Mouse (Mus musculus) liver, adult 2 months (tissue): ENCODE measurements around the gene Nxn. TPM values are rescaled to one million over a fixed set of nuclear protein-coding genes. Genes with fewer than 3 reads are reported as not detected.

Source experiments
- DNase-seq: peaks from one replicate; pipeline ENCODE4 v3.0.0-alpha.2; 2011; ENCODE audit warnings: low read depth, low spot score; ENCODE audit errors: extremely low read depth
- H3K27ac ChIP-seq: fragments of 200-500 bp; replicated peaks from 2 replicates; pipeline ENCODE4 v1.5.1; 2012; ENCODE audit warnings: low read depth, mild to moderate bottlenecking, control low read depth, inconsistent platforms, low read length; ENCODE audit not compliant: insufficient read depth
- H3K27me3 ChIP-seq: fragments of 200-500 bp; 2 replicates; pipeline ENCODE4 v1.6.1; 2012; ENCODE audit warnings: mild to moderate bottlenecking, moderate library complexity, low read length, inconsistent platforms; ENCODE audit not compliant: control insufficient read depth, insufficient read depth
- H3K36me3 ChIP-seq: fragments of 200-500 bp; 2 replicates; pipeline ENCODE4 v1.6.1; 2012; ENCODE audit warnings: low read length, inconsistent platforms; ENCODE audit not compliant: control insufficient read depth, insufficient read depth
- H3K4me1 ChIP-seq: fragments of 200-500 bp; 2 replicates; pipeline ENCODE4 v1.6.1; 2011; ENCODE audit warnings: low read length; ENCODE audit not compliant: control insufficient read depth, insufficient read depth
- H3K4me3 ChIP-seq: fragments of 200-500 bp; 2 replicates; pipeline ENCODE4 v1.5.1; 2011; ENCODE audit warnings: low read depth, mild to moderate bottlenecking, control low read depth, low read length, moderate library complexity; ENCODE audit not compliant: insufficient read depth
- H3K79me2 ChIP-seq: fragments of 200-500 bp; 2 replicates; pipeline ENCODE4 v1.6.1; 2012; ENCODE audit warnings: inconsistent platforms, mild to moderate bottlenecking, low read length, moderate library complexity; ENCODE audit not compliant: control insufficient read depth, insufficient read depth
- H3K9ac ChIP-seq: fragments of 200-500 bp; 2 replicates; pipeline ENCODE4 v1.6.1; 2012; ENCODE audit warnings: low read depth, mild to moderate bottlenecking, control low read depth, inconsistent platforms, low read length
- CTCF ChIP-seq: fragments of 200-500 bp; IDR thresholded peaks from 2 replicates; pipeline ENCODE4 v1.5.1; 2011; ENCODE audit warnings: low read depth, low read length, control low read depth
- POLR2A ChIP-seq: fragments of 200-500 bp; IDR thresholded peaks from 2 replicates; pipeline ENCODE4 v1.6.1; 2011; ENCODE audit warnings: low read length, control low read depth; ENCODE audit not compliant: insufficient read depth; ENCODE audit errors: extremely low read depth
- WGBS: fragments of 180-500 bp; shearing (Covaris S2); methylation state at CpG from one replicate; pipeline ENCODE4 v1.1.7; 2018; 5-methylcytosine and 5-hydroxymethylcytosine counted together
- polyA plus RNA-seq: library from polyadenylated mRNA; depleted of rRNA; stranded (reverse); fragments of >200 nt; gene quantifications from 2 replicates; pipeline ENCODE4 v1.2.3, GENCODE M21; 2012
- total RNA-seq: library from RNA; depleted of rRNA; stranded (reverse); fragments of >200 nt; gene quantifications from 2 replicates; pipeline ENCODE4 v1.2.3, GENCODE M21; 2014

The Nxn gene
- total and polyA plus RNA-seq, 2 experiments = 1.0 to 1.6 TPM

DNA sequence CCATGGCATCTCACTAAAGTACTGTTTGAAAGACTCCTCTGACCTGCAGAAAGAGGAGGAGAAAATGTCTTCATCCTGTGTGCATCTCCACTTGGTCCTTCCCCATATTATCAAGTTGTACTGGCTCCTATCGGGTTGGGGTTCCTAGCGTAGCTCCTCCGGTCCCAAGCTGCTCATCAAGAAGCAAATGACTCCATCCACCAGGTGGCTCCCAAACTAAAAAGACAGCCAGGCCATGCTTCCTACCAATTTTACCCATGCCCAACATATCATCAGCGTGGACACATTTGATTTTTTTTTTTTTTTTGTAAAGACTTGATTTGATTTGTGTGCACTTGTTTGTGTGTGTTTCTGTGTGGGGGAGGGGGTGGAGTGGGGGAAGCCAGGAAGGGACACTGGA lies 126.5 kb downstream of the Nxn start:
- DNase-seq = no peak
- Histone ChIP-seq H3K27me3 (no peaks in the 10 kb centered on the region), H3K4me1 (no peaks in the 10 kb centered on the region), H3K4me3 (no peak overlapping the region), H3K27ac (no peak overlapping the region), H3K9ac (no peak overlapping the region), H3K36me3 (no peaks in the 10 kb centered on the region), H3K79me2 (no peaks in the 10 kb centered on the region)
- no peak for TF ChIP-seq POLR2A
- peak; percentile 20; the same call in 1 of the 2 replicates for TF ChIP-seq CTCF
- 77% methylated on average over 4 of the region's 4 CpGs for WGBS

DNA sequence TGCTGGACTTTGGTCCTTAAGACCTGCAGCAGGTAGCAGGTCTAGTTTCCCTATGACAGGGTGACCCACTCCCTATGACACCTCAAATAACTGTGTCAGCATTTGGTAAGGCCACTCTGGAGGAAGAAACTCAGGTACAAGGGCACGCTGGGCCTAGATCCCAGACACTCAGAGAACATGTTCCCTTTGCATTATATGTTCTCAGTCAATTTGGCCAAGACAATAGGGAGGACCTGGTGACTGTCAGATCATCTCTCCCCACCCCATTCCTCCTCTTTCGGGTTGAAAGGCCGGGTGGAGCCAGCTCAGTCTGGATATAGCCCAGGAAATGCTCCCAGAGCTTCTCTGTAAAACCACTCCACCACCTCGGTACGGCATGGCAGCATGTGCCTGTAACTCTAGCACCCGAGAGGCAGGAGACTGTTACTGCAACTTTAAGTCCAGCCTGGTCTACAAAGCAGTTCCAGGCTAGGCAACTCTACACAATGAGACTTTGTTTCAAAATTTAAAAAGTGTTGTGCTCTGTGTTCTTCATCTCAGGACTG lies 130.3 kb downstream of the Nxn start:
- no peak overlapping the region for H3K4me3 ChIP-seq
- H3K4me1 ChIP-seq = no peaks in the 10 kb centered on the region
- no peak for TF ChIP-seq POLR2A
- no peak for TF ChIP-seq CTCF
- no peaks in the 10 kb centered on the region for H3K79me2 ChIP-seq
- H3K27me3 ChIP-seq = no peaks in the 10 kb centered on the region
- H3K27ac ChIP-seq = no peak overlapping the region
- WGBS = 84% methylated on average over 6 of the region's 6 CpGs
- DNase-seq = no peak
- H3K9ac ChIP-seq = no peak overlapping the region
- no peaks in the 10 kb centered on the region for H3K36me3 ChIP-seq

DNA sequence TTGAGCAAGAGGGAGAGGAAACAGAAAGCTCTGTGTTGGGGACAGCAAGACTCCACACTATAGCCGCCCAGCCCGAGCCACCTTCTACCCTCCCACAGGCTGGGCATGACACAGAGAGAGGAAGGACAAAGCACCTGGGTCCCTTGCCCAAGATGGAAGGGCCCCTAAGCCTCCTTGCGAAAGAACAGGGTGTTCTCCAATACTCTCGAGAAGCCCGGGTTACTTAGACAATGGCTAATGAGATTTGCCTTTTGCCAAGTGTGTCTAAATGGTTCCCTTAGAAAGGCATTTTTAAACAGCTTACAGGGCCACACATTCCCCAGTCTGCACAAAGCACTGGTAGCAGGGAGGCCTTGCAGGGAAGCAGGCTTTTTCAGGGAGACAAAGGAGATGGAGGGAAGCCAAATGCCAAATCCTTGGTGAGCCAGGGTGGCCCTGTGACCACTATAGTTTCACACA lies 130.9 kb downstream of the Nxn start:
- no peaks in the 10 kb centered on the region for H3K36me3 ChIP-seq
- no peak overlapping the region for H3K9ac ChIP-seq
- DNase-seq = no peak
- TF ChIP-seq CTCF (no peak), POLR2A (no peak)
- H3K27ac ChIP-seq = no peak overlapping the region
- WGBS = 75% methylated on average over 5 of the region's 5 CpGs
- H3K79me2 ChIP-seq = no peaks in the 10 kb centered on the region
- no peaks in the 10 kb centered on the region for H3K4me1 ChIP-seq
- H3K27me3 ChIP-seq = no peaks in the 10 kb centered on the region
- no peak overlapping the region for H3K4me3 ChIP-seq

DNA sequence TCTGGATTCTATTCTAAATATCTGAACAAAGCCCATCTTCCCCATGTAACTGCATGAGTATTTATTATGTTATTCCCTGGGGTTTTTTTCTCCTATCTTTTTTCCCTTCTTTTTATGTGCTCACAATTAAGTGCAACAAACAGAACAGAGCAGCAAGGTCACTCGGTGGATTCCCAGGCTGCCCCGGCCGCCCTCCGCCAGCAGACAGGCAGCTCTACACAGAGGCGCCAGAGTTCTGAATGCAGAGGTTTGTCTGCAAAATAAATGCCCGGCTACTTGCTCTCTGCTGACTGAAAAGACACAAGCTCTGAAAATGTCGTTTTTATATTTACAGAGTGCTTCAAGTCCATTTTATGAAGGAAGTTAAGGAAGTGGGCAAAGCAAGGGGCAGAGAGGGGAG lies 131.4 kb downstream of the Nxn start:
- Histone ChIP-seq H3K4me3 (no peak overlapping the region), H3K79me2 (no peaks in the 10 kb centered on the region), H3K36me3 (no peaks in the 10 kb centered on the region), H3K27ac (no peak overlapping the region), H3K9ac (no peak overlapping the region), H3K27me3 (no peaks in the 10 kb centered on the region), H3K4me1 (no peaks in the 10 kb centered on the region)
- DNase-seq = no peak
- TF ChIP-seq POLR2A (no peak), CTCF (no peak)
- WGBS = 71% methylated on average over 7 of the region's 7 CpGs

DNA sequence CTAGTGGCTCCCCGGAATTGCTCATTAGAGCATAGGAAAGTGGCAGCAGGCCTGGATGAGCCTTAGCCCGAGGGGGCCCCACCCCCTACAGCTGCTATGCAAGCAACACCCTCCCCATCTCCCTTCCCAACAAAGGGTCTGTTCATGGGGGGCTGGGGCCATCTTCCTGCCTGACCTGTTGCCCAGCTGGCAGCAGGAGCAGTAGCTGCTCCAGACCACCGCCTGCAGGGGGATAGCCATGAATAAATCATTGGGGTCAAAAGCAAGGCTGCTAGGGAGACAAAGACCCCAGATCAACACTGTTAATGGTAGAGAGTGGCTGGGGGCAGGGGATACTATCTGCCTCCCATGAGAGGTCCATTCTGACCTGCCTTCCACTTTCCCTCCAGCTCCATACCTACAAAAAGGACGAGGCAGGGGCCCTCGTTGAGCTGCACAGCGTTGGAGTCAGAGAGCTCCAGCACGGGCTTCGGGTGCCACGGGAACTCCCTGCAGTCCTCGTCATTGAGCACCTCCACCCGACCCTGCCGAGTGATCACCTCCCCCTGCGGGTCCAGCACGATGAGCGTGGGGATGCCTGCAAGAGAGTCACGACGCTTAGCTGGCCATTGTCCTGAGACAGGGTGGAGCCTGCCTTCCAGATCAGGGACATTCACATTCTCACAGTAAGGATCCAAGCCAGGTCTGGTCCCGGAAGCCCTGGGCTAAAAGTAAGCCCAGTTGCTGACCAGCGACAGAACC lies 136.2 kb downstream of the Nxn start:
- Histone ChIP-seq H3K27me3 (no peaks in the 10 kb centered on the region), H3K79me2 (no peaks in the 10 kb centered on the region), H3K4me3 (no peak overlapping the region), H3K4me1 (no peaks in the 10 kb centered on the region), H3K9ac (no peak overlapping the region), H3K36me3 (no peaks in the 10 kb centered on the region), H3K27ac (no peak overlapping the region)
- 44% methylated on average over 19 of the region's 19 CpGs for WGBS
- DNase-seq = no peak
- no peak for TF ChIP-seq CTCF
- no peak for TF ChIP-seq POLR2A

DNA sequence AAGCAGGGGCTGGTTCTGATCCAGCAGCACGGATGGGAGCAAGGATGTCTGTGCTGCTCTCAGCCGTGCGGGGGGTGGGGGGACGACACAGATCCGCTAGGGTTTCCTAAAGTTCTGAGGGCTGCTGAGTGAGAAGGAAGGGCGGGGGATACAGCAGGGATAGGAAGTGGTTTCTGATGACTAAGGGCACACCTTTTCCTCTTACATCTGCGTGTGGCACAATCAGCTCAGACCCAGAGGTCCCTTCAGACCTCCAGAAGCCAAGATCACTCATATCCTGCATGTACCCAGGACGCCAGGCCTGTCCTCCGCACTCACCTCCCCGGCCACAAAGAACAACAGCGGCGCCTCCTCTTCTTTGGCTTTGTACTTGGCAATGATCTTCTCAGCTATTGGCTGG lies 137.7 kb downstream of the Nxn start:
- Histone ChIP-seq H3K4me3 (no peak overlapping the region), H3K36me3 (no peaks in the 10 kb centered on the region), H3K27me3 (no peaks in the 10 kb centered on the region), H3K79me2 (no peaks in the 10 kb centered on the region), H3K9ac (no peak overlapping the region), H3K27ac (no peak overlapping the region), H3K4me1 (no peaks in the 10 kb centered on the region)
- 74% methylated on average over 12 of the region's 12 CpGs for WGBS
- TF ChIP-seq POLR2A (no peak), CTCF (no peak)
- no peak for DNase-seq
